ENCODE assay signal across 19 mouse cellular contexts in genomic region chr9:116389781-116390180, GRCm38 (mm10).
DNase-seq lines count a peak whose midpoint lies in the region; ATAC-seq and TF ChIP-seq lines count a peak whose summit lies in the region.
"Had no signal": no experiment of that assay in that cellular context is flagged by ENCODE, and none has a peak within 500 bp of the region (broad histone marks: within the 10 kb centered on the region; RNA-seq: fewer than 3 reads in every experiment).

No protein-coding gene starts in this region.

- H3K4me2 ChIP-seq in kidney, postnatal 0 days (ENCODE audit: low read length) = no peak overlapping the region
- no peak overlapping the region for H3K4me2 ChIP-seq in kidney, embryonic 15.5 days
- H3K4me2 ChIP-seq: embryonic facial prominence, embryonic 15.5 days had no signal

- no peak overlapping the region for H3K27ac ChIP-seq in kidney, postnatal 0 days
- no peak overlapping the region for H3K27ac ChIP-seq in kidney, embryonic 15.5 days
- H3K27ac ChIP-seq: embryonic facial prominence, embryonic 15.5 days; heart, embryonic 10.5 days had no signal

- H3K4me1 ChIP-seq in kidney, postnatal 0 days (replicated peaks; ENCODE audit: insufficient read depth, low read length) = no peaks in the 10 kb centered on the region
- H3K4me1 ChIP-seq in kidney, embryonic 15.5 days = peaks cover under 1% of the 10 kb centered on the region
- 0 out of 2 replicates have a peak, but pooled peaks cover 6% of the 10 kb centered on the region for H3K4me1 ChIP-seq in E14TG2a.4 (replicated peaks; ENCODE audit: low read depth, low read length)
- H3K4me1 ChIP-seq: heart, embryonic 10.5 days had no signal

- no peak overlapping the region for H3K9ac ChIP-seq in kidney, postnatal 0 days (ENCODE audit: low read depth, low read length)
- H3K9ac ChIP-seq in kidney, embryonic 15.5 days = no peak overlapping the region
- H3K9ac ChIP-seq: embryonic facial prominence, embryonic 15.5 days; liver, embryonic 15.5 days; stomach, embryonic 15.5 days had no signal

- DNase-seq in kidney, postnatal 0 days (ENCODE audit: low spot score) = no peak
- peak; percentile 27 for DNase-seq in A20 (ENCODE audit: low read depth, low spot score)
- DNase-seq in urinary bladder, postnatal 14 days (ENCODE audit: low spot score) = no peak
- DNase-seq in spleen, postnatal 4 days (ENCODE audit: low spot score in 2 of 2) = no peak
- DNase-seq: adrenal gland, postnatal 10 days; cerebellum, adult 11 months; heart, postnatal 4 days; kidney, adult 18-20 months; layer of hippocampus, adult 9-11 months; thymus, postnatal 4 days had no signal

- H3K36me3 ChIP-seq in kidney, postnatal 0 days (ENCODE audit: insufficient read depth, low read length) = no peaks in the 10 kb centered on the region
- H3K36me3 ChIP-seq in kidney, embryonic 15.5 days = no peaks in the 10 kb centered on the region
- H3K36me3 ChIP-seq in E14TG2a.4 (ENCODE audit: insufficient read depth, low read length) = no peaks in the 10 kb centered on the region
- H3K36me3 ChIP-seq: embryonic facial prominence, embryonic 15.5 days; heart, embryonic 10.5 days; liver, embryonic 15.5 days; stomach, embryonic 15.5 days had no signal

- ATAC-seq in kidney, postnatal 0 days (replicated peaks; ENCODE audit: low FRiP score, low read depth) = no peak
- no peak for ATAC-seq in kidney, embryonic 15.5 days (replicated peaks; ENCODE audit: low FRiP score)
- ATAC-seq in megakaryocyte, adult 5-6 weeks (ENCODE audit: poor library complexity, severe bottlenecking) = 0 out of 2 replicates have a peak, but pooled peaks have one; percentile 44

- WGBS in kidney, postnatal 0 days = 82% methylated on average over 3 of the region's 3 CpGs
- WGBS in kidney, embryonic 15.5 days = 81% methylated on average over 3 of the region's 3 CpGs

- H3K4me3 ChIP-seq in kidney, postnatal 0 days (replicated peaks; ENCODE audit: low read depth, low read length) = no peak overlapping the region
- H3K4me3 ChIP-seq in kidney, embryonic 15.5 days (replicated peaks) = no peak overlapping the region
- H3K4me3 ChIP-seq in E14TG2a.4 (replicated peaks; ENCODE audit: low read length) = no peak overlapping the region
- H3K4me3 ChIP-seq: embryonic facial prominence, embryonic 15.5 days; heart, embryonic 10.5 days; liver, embryonic 15.5 days; megakaryocyte, embryonic 14.5 days; myocyte; stomach, embryonic 15.5 days had no signal

- H3K9me3 ChIP-seq in kidney, postnatal 0 days (replicated peaks; ENCODE audit: low read length) = no peaks in the 10 kb centered on the region
- no peaks in the 10 kb centered on the region for H3K9me3 ChIP-seq in kidney, embryonic 15.5 days (replicated peaks)
- no peaks in the 10 kb centered on the region for H3K9me3 ChIP-seq in E14TG2a.4 (ENCODE audit: low read length)
- H3K9me3 ChIP-seq: embryonic facial prominence, embryonic 15.5 days; heart, embryonic 10.5 days; liver, embryonic 15.5 days; stomach, embryonic 15.5 days had no signal

- H3K27me3 ChIP-seq in kidney, postnatal 0 days (ENCODE audit: insufficient read depth, low read length) = no peaks in the 10 kb centered on the region
- H3K27me3 ChIP-seq in kidney, embryonic 15.5 days = no peaks in the 10 kb centered on the region
- 0 out of 2 replicates have a peak, but pooled peaks cover 4% of the 10 kb centered on the region for H3K27me3 ChIP-seq in E14TG2a.4 (ENCODE audit: insufficient read depth, low read length)
- H3K27me3 ChIP-seq: embryonic facial prominence, embryonic 15.5 days; liver, embryonic 15.5 days; stomach, embryonic 15.5 days had no signal

- TF ChIP-seq CTCF in kidney, postnatal 0 days (IDR thresholded peaks at IDR 0.05; ENCODE audit: low read depth) = peak; percentile 51
- TF ChIP-seq CTCF in E14TG2a.4 (conservative IDR thresholded peaks at IDR 0.05; ENCODE audit: low read length) = peak; percentile 60
